Mouse (Mus musculus) B cell, adult 2 months (primary cell): ENCODE measurements around the gene Nppa.

ENCODE experiments used
- DNase-seq, 2 experiments: peaks; one replicate each; pipeline ENCODE4 v3.0.0; 2022

Gene Nppa

DNA sequence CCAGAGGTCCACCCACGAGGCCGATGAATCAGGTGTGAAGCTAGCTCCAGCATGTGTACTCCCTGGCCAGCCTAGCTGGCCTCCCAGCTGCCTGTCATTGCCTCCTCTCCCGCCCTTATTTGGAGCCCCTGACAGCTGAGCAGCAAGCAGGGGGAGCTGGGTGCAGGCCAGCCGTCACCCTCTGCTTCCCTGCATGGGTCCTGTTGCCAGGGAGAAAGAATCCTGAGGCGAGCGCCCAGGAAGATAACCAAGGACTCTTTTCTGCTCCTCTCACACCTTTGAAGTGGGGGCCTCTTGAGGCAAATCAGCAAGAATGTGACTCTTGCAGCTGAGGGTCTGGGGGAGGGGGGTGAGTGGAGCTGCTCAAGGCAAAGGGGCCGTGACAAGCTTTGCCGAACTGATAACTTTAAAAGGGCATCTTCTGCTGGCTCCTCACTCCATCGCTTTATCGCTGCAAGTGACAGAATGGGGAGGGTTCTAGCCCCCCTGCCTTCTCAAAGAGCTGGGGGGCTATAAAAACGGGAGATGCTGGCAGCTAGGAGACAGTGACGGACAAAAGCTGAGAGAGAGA is at the start of gene Nppa:
Nppa (plus strand) TSS at position 521 of the 571 bp plus-strand sequence.
- no peak for DNase-seq

DNA sequence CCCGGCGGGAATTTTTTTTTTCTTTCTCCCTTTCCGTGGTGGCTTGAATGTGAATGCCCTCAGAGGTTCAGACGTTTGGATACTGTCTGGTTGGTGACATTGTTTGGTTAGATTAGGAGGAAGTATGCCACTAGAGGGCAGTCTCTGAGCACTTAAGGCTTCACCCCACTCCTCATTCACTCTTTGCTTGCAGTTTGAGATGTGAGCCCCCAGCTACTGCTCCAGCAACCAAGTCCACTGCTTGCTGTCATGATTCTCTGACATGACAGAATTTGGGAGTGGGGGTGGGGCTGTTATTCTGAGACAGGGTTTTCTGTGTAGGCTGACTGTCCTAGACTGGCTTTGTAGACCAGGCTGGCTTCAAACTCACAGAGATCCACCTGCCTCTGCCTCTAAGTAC is 46.9 kb upstream of the Nppa start:
- peak; percentile 39 to 49 for DNase-seq

DNA sequence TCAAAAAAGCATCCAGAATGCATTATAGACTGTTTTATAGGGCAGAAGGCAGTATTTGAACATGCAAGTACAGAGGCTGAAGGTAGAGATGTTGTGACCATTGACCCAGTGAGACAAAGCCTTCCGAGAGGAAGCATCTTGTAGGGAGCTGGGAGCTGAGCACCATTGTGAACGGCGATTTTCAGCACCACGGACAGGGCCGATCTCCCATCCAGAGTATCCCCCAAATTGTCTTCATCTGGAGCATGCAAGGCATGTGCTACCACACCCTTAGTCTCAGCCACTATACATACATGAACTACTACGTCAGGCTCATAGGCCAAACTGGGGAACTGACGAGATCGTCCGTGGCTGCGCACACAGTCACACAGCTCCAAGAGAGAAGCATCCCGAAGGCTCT is 43.4 kb upstream of the Nppa start:
- DNase-seq = no peak

DNA sequence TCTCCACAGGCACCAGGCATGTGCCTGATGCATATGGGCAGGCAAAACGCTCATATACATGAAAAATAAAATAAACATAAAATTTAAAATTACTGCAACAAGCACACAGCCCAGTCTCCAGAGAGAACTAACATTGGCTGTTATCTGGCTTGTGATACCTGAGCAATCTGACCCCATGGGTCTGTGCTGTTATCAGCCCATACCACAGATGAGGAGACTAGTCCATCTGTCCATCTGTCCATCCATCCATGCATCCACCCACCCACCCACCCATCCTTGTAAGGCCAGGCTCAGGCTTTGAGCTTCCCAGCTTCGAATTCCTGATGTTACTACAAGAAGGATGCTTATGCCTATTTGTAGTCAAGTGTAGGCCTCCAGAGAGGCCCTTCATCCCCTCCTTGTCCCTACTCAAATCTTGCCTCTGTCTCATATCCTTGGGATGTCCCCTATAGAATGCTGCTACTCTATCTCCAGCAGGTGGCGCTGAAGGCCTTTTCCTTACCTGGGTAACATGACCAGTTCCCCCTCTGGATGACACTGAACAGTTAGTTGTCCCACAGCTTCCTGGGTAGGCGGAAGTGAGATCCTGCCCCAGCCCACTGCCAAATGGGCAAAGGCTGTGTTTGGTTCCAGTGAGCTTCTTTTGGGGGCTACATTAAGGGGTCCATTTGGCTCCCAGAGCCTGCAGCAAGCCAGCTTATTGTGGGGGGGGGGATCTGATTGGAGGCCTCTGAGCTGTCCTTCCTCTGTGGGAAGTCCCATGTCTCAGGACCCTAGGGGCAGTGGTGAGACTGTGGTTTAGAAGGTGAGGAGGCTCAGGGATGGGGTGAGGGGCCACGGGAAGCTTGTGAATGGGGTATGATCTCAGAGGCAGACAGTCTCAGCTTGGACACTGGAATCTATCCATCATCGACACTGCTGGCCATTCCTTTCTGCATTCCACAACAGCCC is 40.4 kb upstream of the Nppa start:
- peak; percentile 55 to 60 for DNase-seq

- DNase-seq = no peak
Observed at GRCm38 (mm10) chr4:147962781-147963180, 37.7 kb upstream of the Nppa start.

DNA sequence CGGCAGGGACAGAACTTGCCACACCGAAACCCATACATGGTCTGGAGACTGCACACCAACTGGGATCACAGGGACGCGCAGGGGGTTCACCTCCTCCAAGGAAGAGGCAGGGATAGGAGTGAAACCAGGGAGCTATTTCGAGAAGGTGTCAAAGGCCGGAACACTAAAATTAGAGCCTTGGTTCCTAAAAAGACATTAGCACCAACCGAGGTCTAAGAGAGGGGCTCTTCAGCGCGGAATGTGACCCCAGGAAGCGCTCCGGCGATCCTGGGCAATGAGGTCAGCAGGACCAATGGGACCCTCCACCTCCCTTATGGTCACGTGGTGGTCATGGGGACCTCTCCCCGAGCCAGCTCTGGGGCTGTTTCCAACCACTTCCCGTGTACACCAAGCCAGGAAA is 36.9 kb upstream of the Nppa start:
- DNase-seq = no peak

DNA sequence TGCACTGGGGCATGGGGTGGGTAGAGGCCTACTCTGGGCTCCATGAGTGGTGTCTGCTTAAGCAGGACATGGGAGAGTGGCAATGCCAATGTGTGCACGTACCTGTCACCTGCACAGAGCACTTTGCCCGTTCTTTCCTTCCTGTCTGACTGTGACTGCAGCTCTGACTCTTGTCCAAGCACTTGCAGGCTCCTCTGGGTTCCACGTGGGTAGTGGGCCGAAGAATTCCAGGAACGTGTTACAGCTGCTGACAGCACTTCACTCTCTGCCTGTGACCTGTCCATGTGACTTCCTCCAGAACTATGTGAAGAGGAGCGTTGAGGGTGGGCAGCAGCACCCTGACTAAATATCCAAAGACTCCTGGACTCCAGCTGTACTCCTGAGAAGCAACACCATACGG is 34.8 kb upstream of the Nppa start:
- no peak for DNase-seq

DNA sequence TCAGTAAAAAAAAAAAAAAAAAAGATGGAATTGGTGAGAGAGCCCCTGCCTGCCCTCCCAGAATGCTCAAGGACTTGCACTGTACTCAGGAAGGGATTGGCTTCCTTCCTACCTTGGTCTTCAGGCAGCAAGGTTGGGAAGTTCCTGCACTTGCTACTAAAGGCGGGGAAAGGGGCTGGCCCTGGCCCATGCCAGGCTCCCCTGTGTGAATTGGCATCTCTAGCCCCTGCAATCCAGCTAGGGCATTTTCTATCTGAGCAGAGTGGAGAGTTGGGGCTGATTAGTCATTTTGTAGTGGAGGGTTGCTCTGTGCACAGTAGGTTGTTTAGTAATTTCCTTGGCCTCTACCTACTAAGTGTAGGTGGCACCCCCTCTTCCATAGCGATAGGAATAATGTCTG is 31.7 kb upstream of the Nppa start:
- DNase-seq = no peak

DNA sequence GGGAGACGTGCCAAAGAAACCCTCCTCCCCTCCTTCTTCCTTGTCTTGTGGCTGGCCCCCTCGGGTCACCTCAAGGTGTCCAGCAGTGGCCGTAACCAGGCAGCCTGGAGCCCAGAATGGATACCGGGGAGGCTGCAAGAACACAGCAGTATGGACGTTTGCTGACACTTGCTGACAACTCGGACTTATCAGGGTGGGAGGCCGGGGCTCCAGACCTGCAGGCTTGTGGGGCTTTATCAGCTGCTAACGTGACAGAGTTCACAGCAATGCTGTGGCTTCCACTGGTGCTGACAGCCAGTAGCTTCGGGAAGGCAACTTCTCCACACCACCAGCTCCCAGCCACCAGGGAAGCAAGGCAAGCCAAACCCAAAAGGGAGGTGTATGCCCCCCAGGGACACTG is 31.2 kb upstream of the Nppa start:
- no peak for DNase-seq

DNA sequence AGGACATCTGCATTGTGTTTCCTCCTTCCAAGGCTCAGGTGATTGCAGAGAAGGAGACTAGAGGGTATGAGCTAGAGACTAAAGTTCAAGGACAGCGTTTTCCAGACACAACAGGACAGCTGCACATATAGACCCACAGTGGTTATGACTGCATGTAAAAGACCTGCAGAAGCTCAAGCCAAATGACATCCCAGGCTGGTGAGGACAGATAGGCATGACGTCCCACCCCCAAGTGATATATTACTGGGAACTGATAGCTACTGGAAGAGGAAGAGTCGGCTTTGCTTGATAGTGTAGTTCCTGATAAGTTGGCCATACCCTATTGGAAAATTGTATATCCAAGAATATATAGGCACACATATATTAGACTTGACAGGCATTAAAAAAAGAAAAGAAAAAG is 24.3 kb upstream of the Nppa start:
- no peak for DNase-seq

DNA sequence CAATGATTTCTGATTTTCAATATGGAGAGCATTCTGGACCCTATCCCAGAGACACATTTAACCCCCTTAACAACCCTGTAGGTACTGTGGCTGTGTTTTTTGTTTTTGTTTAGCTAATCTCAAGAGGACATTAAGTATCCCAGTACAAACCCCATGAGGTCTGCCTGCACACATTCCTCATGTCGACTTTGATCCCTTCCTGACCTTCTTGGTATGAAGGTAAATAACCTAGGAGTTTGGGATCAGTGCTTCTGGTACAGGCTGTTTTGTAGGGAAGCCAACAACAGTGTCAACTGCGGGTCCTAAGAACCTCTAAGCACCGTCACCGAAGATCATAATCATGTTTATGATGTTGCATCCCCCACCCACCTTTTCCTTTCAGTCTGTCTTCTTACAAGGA is 22.8 kb upstream of the Nppa start:
- DNase-seq = no peak

DNA sequence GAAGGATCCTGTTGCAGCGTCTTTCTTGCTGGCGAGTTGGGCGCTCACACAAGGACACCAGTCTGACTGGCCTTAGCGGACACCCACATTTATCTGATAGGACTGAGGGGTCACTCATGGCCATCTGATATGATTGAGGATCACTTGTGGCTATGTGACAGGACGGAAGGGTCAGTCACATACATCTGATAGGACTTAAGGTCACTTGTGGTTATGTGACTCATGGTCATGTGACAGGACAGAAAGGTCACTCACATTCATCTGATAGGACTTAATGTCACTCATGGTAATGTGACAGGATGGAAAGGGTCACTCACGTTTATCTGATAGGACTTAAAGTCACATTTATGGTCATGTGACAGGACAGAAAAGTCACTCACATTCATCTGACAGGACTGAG is 22.1 kb upstream of the Nppa start:
- no peak for DNase-seq

- DNase-seq = no peak
Observed at GRCm38 (mm10) chr4:147979441-147979860, 21.1 kb upstream of the Nppa start.

GRCm38 (mm10) chr4:147985205-147986132 is 15.1 kb upstream of the Nppa start, which contains the start of gene Nppb:
Gene Nppb, plus strand, starts transcription at chr4:147985788.
- peak in 1 of 2 experiments; percentile 8 for DNase-seq

GRCm38 (mm10) chr4:147993571-147994095 is 6.9 kb upstream of the Nppa start:
- DNase-seq = no peak

DNA sequence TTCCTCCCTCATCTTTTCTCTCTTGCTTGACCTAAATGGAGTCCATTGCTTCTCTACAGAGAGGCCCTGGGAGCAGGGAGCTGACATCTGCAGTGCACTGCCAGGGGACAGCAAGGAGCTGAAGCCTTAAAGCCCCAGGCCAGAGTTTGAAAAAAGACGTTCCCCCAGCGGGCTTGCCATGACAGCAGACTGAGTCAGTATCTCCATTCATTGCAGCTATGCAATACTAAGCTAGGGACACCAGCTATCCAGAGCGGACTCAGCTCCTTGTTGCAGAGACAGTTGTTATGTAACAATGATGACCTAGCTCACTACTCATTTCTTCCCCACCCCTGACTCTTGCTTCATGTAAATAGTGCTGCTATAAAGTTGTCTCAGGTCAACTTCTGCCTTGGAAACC is 5.2 kb upstream of the Nppa start:
- DNase-seq = no peak

GRCm38 (mm10) chr4:148001013-148001789 is 679 bp downstream of the Nppa start:
- DNase-seq = no peak

DNA sequence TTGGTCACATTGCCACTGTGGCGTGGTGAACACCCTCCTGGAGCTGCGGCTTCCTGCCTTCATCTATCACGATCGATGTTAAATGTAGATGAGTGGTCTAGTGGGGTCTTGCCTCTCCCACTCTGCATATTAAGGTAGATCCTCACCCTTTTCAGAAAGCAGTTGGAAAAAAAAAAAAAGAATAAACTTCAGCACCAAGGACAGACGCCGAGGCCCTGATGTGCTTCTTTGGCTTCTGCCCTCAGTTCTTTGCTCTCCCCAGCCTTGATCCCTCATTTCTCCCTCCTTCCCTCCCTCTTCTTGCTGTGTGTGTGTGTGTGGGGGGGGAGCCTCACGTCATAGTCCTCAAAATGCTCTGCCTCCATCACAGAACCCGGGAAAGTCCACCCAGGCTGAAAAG is 1.3 kb downstream of the Nppa start:
- no peak for DNase-seq

- no peak for DNase-seq
Observed at GRCm38 (mm10) chr4:148004361-148004760, 3.8 kb downstream of the Nppa start.

- DNase-seq = peak; percentile 8 to 15
Observed at GRCm38 (mm10) chr4:148008412-148008811, 7.9 kb downstream of the Nppa start.

DNA sequence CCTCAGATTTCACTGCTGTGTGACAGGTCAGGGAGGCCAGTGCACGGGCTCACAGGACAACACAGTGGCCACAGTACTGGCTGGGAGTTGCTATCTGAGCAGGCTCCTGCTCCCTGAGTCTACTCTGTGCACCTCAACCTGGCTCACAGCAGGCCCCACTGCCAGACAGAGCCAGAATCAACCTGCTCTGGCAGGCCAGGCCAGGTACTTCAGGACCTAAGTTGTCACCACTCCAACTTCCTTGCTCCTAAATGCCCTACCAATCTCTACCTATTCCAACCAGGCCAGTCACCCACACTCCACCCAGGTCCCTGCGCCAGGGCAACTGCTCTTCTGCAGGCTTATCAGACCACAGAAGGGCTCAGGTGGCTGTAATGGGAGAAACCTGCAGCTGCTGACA is 9.1 kb downstream of the Nppa start:
- no peak for DNase-seq

- DNase-seq = no peak
Observed at GRCm38 (mm10) chr4:148011332-148011731, 10.8 kb downstream of the Nppa start.
